Mouse (Mus musculus) hindbrain, postnatal 0 days (tissue): ENCODE data around the gene 4930449I24Rik. TPM values are rescaled to one million over a fixed set of nuclear protein-coding genes. Genes with fewer than 3 reads are reported as not detected.

Source experiments
- polyA plus RNA-seq: library from polyadenylated mRNA; unstranded; fragments of >200 nt; fragmentation: Nextera tagmentation; extraction: Ambion mirVana; gene quantifications from 2 replicates; pipeline ENCODE4 v1.2.1, GENCODE M21; 2015
- total RNA-seq: library from RNA; depleted of rRNA; stranded (reverse); fragments of >200 nt; gene quantifications from 2 replicates; pipeline ENCODE4 v1.2.3, GENCODE M21; 2014; rRNA removed

Gene 4930449I24Rik
- total and polyA plus RNA-seq, 2 experiments from 2014 or later = not detected

Other genes starting within 250 kb of the 4930449I24Rik start
- gene Wasf3, start 117.4 kb upstream of the 4930449I24Rik start, total RNA-seq = 38.6 and 39.8 TPM in 2 replicates
- gene Wasf3, start 117.4 kb upstream of the 4930449I24Rik start, polyA plus RNA-seq = 15.7 and 17.0 TPM in 2 replicates
- gene Gm6408, start 20.4 kb upstream of the 4930449I24Rik start, total RNA-seq = 0.63 TPM in 1 of 2 replicates, not detected in the other
- gene Gm6408, start 20.4 kb upstream of the 4930449I24Rik start, polyA plus RNA-seq = not detected in 2 replicates
- gene Gm6370, start 11.0 kb upstream of the 4930449I24Rik start, total RNA-seq = not detected in 2 replicates
- gene Gm6370, start 11.0 kb upstream of the 4930449I24Rik start, polyA plus RNA-seq = not detected in 2 replicates
- gene Gm3402, start 11.7 kb downstream of the 4930449I24Rik start, total RNA-seq = not detected in 2 replicates
- not detected in 2 replicates for gene Gm3402, start 11.7 kb downstream of the 4930449I24Rik start, polyA plus RNA-seq
- gene Gm3404, start 23.4 kb downstream of the 4930449I24Rik start, total RNA-seq = not detected in 2 replicates
- not detected in 2 replicates for gene Gm3404, start 23.4 kb downstream of the 4930449I24Rik start, polyA plus RNA-seq
- not detected in 2 replicates for gene Gm3409, start 35.2 kb downstream of the 4930449I24Rik start, total RNA-seq
- not detected in 2 replicates for gene Gm3409, start 35.2 kb downstream of the 4930449I24Rik start, polyA plus RNA-seq
- not detected in 2 replicates for gene Gm3415, start 53.7 kb downstream of the 4930449I24Rik start, total RNA-seq
- not detected in 2 replicates for gene Gm3415, start 53.7 kb downstream of the 4930449I24Rik start, polyA plus RNA-seq
- 37.2 and 38.6 TPM in 2 replicates for gene Gpr12, start 82.8 kb downstream of the 4930449I24Rik start, total RNA-seq
- gene Gpr12, start 82.8 kb downstream of the 4930449I24Rik start, polyA plus RNA-seq = 14.6 and 18.9 TPM in 2 replicates